20 mouse cellular contexts compared by ENCODE assay signal in the genomic region with DNA sequence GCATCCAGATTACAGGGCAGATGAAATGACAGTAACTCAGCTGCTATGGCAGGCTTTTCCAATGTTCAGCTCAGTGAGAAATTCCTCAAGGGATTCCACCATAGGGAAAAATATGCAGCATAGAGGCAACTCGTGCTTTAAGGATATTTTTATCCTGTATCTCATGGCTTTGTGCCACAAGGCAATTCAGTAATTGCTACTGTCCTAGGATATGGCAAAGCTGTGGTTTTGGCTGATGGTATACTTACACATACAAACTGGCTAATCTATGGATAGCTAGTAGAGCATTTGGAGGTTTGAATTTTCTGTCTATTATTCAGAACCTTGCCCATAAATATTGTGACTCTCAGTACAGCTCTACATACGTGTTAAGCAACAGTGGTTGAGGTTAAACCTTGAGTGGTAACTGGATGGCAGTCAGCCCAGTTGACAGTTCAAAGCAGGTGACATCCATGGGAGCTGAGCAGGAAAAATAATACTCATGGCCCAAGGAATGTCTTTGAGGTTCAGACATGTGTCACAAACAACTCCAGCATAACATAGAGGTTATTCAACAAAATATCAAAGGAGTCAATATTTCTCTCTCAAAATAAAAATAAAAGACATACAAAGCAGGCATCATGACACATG.
DNase-seq lines count a peak whose midpoint lies in the region; ATAC-seq and TF ChIP-seq lines count a peak whose summit lies in the region.
"Had no signal": no experiment of that assay in that cellular context is flagged by ENCODE, and none has a peak within 500 bp of the region (broad histone marks: within the 10 kb centered on the region; RNA-seq: fewer than 3 reads in every experiment).

No protein-coding gene starts in this region.

- no peak overlapping the region for H3K4me3 ChIP-seq in heart, embryonic 16.5 days (ENCODE audit: low read length)
- H3K4me3 ChIP-seq in heart, embryonic 12.5 days: no peak overlapping the region
- no peak overlapping the region for H3K4me3 ChIP-seq in lung, embryonic 14.5 days (ENCODE audit: low read depth, low read length)
- no peak overlapping the region for H3K4me3 ChIP-seq in hindbrain, embryonic 13.5 days
- H3K4me3 ChIP-seq: hindbrain, embryonic 10.5 days; limb, embryonic 13.5 days; megakaryocyte, embryonic 14.5 days; neural tube, embryonic 13.5 days had no signal

- DNase-seq in adrenal gland, adult 2 months: peak; percentile 29
- no peak for DNase-seq in adrenal gland, postnatal 25 days
- peak; percentile 64 for DNase-seq in lung, embryonic 14.5 days
- DNase-seq in lung, postnatal 10 days: no peak
- peak; percentile 2 to 54 for DNase-seq in adrenal gland, postnatal 36 days
- DNase-seq: gastrocnemius, postnatal 10 days; kidney, adult 8-10 months; kidney, postnatal 36 days; liver, postnatal 0 days; right cerebral cortex, postnatal 4 days; thymus, postnatal 25 days had no signal

- peaks cover 6% of the 10 kb centered on the region; the same call in 1 of the 2 replicates for H3K4me1 ChIP-seq in heart, embryonic 16.5 days (ENCODE audit: control insufficient read depth, insufficient read depth, low read length)
- no peaks in the 10 kb centered on the region for H3K4me1 ChIP-seq in heart, embryonic 12.5 days (replicated peaks)
- H3K4me1 ChIP-seq in lung, embryonic 14.5 days (ENCODE audit: insufficient read depth): no peaks in the 10 kb centered on the region
- H3K4me1 ChIP-seq in hindbrain, embryonic 13.5 days (replicated peaks): no peaks in the 10 kb centered on the region
- H3K4me1 ChIP-seq: hindbrain, embryonic 10.5 days; limb, embryonic 13.5 days; megakaryocyte, embryonic 14.5 days; neural tube, embryonic 13.5 days had no signal

- no peak overlapping the region for H3K4me2 ChIP-seq in heart, embryonic 16.5 days (ENCODE audit: low read depth, low read length)
- H3K4me2 ChIP-seq in heart, embryonic 12.5 days: no peak overlapping the region
- no peak overlapping the region for H3K4me2 ChIP-seq in lung, embryonic 14.5 days
- no peak overlapping the region for H3K4me2 ChIP-seq in hindbrain, embryonic 13.5 days
- H3K4me2 ChIP-seq: limb, embryonic 13.5 days; neural tube, embryonic 13.5 days had no signal

- no peaks in the 10 kb centered on the region for H3K27me3 ChIP-seq in heart, embryonic 16.5 days (ENCODE audit: control insufficient read depth, insufficient read depth, low read length)
- no peaks in the 10 kb centered on the region for H3K27me3 ChIP-seq in heart, embryonic 12.5 days (replicated peaks)
- no peaks in the 10 kb centered on the region for H3K27me3 ChIP-seq in lung, embryonic 14.5 days (ENCODE audit: insufficient read depth, low read length)
- no peaks in the 10 kb centered on the region for H3K27me3 ChIP-seq in hindbrain, embryonic 13.5 days
- H3K27me3 ChIP-seq: limb, embryonic 13.5 days; megakaryocyte, embryonic 14.5 days; neural tube, embryonic 13.5 days had no signal

- ATAC-seq in heart, embryonic 16.5 days (replicated peaks; ENCODE audit: extremely low read depth, insufficient read depth, low FRiP score): peak; percentile 37; the same call in 1 of the 2 replicates
- ATAC-seq in heart, embryonic 12.5 days (ENCODE audit: insufficient number of reproducible peaks, low FRiP score): no peak
- peak; percentile 49 for ATAC-seq in lung, embryonic 14.5 days (ENCODE audit: insufficient read depth)
- ATAC-seq in hindbrain, embryonic 13.5 days (ENCODE audit: low FRiP score): no peak
- ATAC-seq: CD4-positive, CD25-positive, alpha-beta regulatory T cell, adult 4 months; liver, postnatal 0 days had no signal

- H3K27ac ChIP-seq in heart, embryonic 16.5 days (ENCODE audit: low read length): no peak overlapping the region
- no peak overlapping the region for H3K27ac ChIP-seq in heart, embryonic 12.5 days (ENCODE audit: poor library complexity, severe bottlenecking)
- H3K27ac ChIP-seq in lung, embryonic 14.5 days (ENCODE audit: low read depth): no peak overlapping the region
- H3K27ac ChIP-seq in hindbrain, embryonic 13.5 days: no peak overlapping the region
- H3K27ac ChIP-seq: hindbrain, embryonic 10.5 days; limb, embryonic 13.5 days; neural tube, embryonic 13.5 days had no signal

- WGBS in heart, embryonic 16.5 days: 19% methylated on average over 2 of the region's 2 CpGs
- WGBS in heart, embryonic 12.5 days: 33% methylated on average over 2 of the region's 2 CpGs
- 30% methylated on average over 2 of the region's 2 CpGs for WGBS in lung, embryonic 14.5 days
- WGBS in hindbrain, embryonic 13.5 days: 50% methylated on average over 2 of the region's 2 CpGs

- H3K9ac ChIP-seq in heart, embryonic 16.5 days (ENCODE audit: low read length): no peak overlapping the region
- no peak overlapping the region for H3K9ac ChIP-seq in heart, embryonic 12.5 days
- no peak overlapping the region for H3K9ac ChIP-seq in lung, embryonic 14.5 days
- no peak overlapping the region for H3K9ac ChIP-seq in hindbrain, embryonic 13.5 days
- H3K9ac ChIP-seq: limb, embryonic 13.5 days; liver, postnatal 0 days; neural tube, embryonic 13.5 days had no signal

- no peaks in the 10 kb centered on the region for H3K9me3 ChIP-seq in heart, embryonic 16.5 days (replicated peaks; ENCODE audit: control insufficient read depth, low read length)
- H3K9me3 ChIP-seq in heart, embryonic 12.5 days (replicated peaks): no peaks in the 10 kb centered on the region
- no peaks in the 10 kb centered on the region for H3K9me3 ChIP-seq in lung, embryonic 14.5 days (ENCODE audit: low read depth, low read length)
- H3K9me3 ChIP-seq in hindbrain, embryonic 13.5 days: no peaks in the 10 kb centered on the region
- H3K9me3 ChIP-seq: G1E; hindbrain, embryonic 10.5 days; limb, embryonic 13.5 days; megakaryocyte, embryonic 14.5 days; neural tube, embryonic 13.5 days had no signal

- no peak for TF ChIP-seq CTCF in lung, embryonic 14.5 days (IDR thresholded peaks at IDR 0.05; ENCODE audit: low read depth)

- H3K36me3 ChIP-seq in heart, embryonic 16.5 days (ENCODE audit: control insufficient read depth, insufficient read depth): no peaks in the 10 kb centered on the region
- no peaks in the 10 kb centered on the region for H3K36me3 ChIP-seq in heart, embryonic 12.5 days
- no peaks in the 10 kb centered on the region for H3K36me3 ChIP-seq in lung, embryonic 14.5 days (ENCODE audit: insufficient read depth)
- H3K36me3 ChIP-seq in hindbrain, embryonic 13.5 days: no peaks in the 10 kb centered on the region
- H3K36me3 ChIP-seq: G1E; hindbrain, embryonic 10.5 days; limb, embryonic 13.5 days; neural tube, embryonic 13.5 days had no signal

Comparison
In these comparisons a context has a peak if more than half of its experiments do, and no peak if none do; other contexts are left out.
1. DNase-seq: peak in adrenal gland, adult 2 months (single experiment), lung, embryonic 14.5 days (single experiment) and adrenal gland, postnatal 36 days (2 of 2); none in adrenal gland, postnatal 25 days (single experiment) and lung, postnatal 10 days (single experiment).
2. ATAC-seq: peak in heart, embryonic 16.5 days (single experiment) and lung, embryonic 14.5 days (single experiment); none in heart, embryonic 12.5 days (single experiment) and hindbrain, embryonic 13.5 days (single experiment).